In genomic region chr2:147292387-147293293, GRCm38 (mm10) we compare ENCODE assay signal across 14 mouse cellular contexts.
"Had no signal": no experiment of that assay in that cellular context is flagged by ENCODE, and none has a peak within 500 bp of the region (broad histone marks: within the 10 kb centered on the region; RNA-seq: fewer than 3 reads in every experiment).

No protein-coding gene starts in this region.

- H3K4me3 ChIP-seq: megakaryocyte, embryonic 14.5 days; midbrain, embryonic 13.5 days; midbrain, embryonic 15.5 days; neural tube, embryonic 12.5 days; stomach, embryonic 15.5 days had no signal

- H3K4me1 ChIP-seq: megakaryocyte, embryonic 14.5 days; stomach, embryonic 15.5 days had no signal

- H3K27me3 ChIP-seq: megakaryocyte, embryonic 14.5 days; midbrain, embryonic 13.5 days; midbrain, embryonic 15.5 days; neural tube, embryonic 12.5 days; stomach, embryonic 15.5 days had no signal

- DNase-seq: lung, adult 18-20 months; lung, embryonic 14.5 days; lung, postnatal 14 days; lung, postnatal 36 days; thymus, adult 2 months; thymus, postnatal 25 days; thymus, postnatal 4 days had no signal

- H3K36me3 ChIP-seq: midbrain, embryonic 13.5 days; midbrain, embryonic 15.5 days; neural tube, embryonic 12.5 days; stomach, embryonic 15.5 days had no signal

- H3K9me3 ChIP-seq: megakaryocyte, embryonic 14.5 days; midbrain, embryonic 13.5 days; midbrain, embryonic 15.5 days; neural tube, embryonic 12.5 days; stomach, embryonic 15.5 days had no signal

- H3K9ac ChIP-seq: lung, embryonic 14.5 days; midbrain, embryonic 13.5 days; midbrain, embryonic 15.5 days; neural tube, embryonic 12.5 days; stomach, embryonic 15.5 days had no signal

- H3K27ac ChIP-seq: macrophage; midbrain, embryonic 13.5 days; midbrain, embryonic 15.5 days; neural tube, embryonic 12.5 days; stomach, embryonic 15.5 days; stomach, postnatal 0 days had no signal
